Mouse (Mus musculus): ENCODE measurements around the gene Sox6. TPM values are rescaled to one million over a fixed set of nuclear protein-coding genes. Genes with fewer than 3 reads are reported as not detected.

Gene Sox6
- total RNA-seq, 2 experiments from 2014 or later, result 111 to 116 TPM

Other genes starting within 250 kb of the Sox6 start
- 10 to 100 TPM; 48.7 to 53.2 TPM for gene 1110004F10Rik, start 601 bp upstream of the Sox6 start, total RNA-seq (2021)
- gene Gm4353, start 45.8 kb upstream of the Sox6 start, total RNA-seq (2021), result 1 to 10 TPM; 1.8 to 1.9 TPM